Mouse (Mus musculus) kidney, adult 2 months (tissue): Measurements from ENCODE around the gene Msln.

Experiments used
- CTCF ChIP-seq: fragments of 200-500 bp; conservative IDR thresholded peaks from 2 replicates; pipeline ENCODE4 v1.5.1; 2011; ENCODE audit warnings: low read depth, mild to moderate bottlenecking, control low read depth, low read length, moderate library complexity, mixed read lengths; ENCODE audit not compliant: insufficient read depth, insufficient read length
- POLR2A ChIP-seq: fragments of 200-500 bp; IDR thresholded peaks from one replicate; pipeline ENCODE4 v1.6.1; 2011; ENCODE audit warnings: low read depth, low read length, control low read depth

DNA sequence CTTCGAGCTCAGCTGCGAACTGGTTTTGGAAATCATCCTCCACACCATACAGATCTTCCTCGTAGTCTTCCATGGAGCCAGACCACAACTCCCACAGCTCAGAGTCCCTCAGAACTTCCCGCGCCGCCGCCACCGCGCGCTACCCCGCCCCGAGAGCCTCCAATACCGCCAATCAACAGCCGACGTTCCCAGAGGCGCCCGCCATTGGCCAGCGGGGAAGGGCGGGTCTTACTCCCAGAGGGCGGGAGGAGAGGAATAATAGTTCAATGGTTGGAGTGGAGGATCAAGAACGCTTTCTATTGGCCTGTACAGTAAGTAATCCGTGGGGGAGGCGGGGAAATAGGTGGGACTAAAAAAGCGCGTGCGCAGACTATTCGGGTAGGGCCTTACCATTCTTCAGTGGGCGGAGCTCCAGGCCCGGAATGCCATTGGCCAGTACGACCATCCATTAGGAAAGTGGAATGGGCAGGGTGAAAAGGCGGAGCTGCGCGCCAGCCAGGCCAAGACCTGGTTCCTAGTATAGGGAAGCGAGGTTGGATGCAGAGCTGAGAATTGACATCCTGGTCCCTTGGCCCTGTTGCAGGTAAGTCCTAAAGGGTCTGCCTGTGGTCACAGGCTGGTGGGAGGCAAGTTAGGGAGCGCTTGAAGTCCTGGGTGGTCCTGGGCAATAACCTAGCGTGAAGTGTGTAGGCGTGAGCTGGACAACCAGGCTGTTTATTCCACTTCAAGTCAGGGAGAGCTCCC, 26.7 kb downstream of the Msln start, which contains the start of the genes Chtf18 and Rpusd1:
- TF ChIP-seq CTCF (no peak), POLR2A (peak; percentile 40)
